Mouse (Mus musculus) hindbrain, postnatal 0 days (tissue): Measurements from ENCODE around the gene Ccdc83. TPM values are rescaled to one million over a fixed set of nuclear protein-coding genes. Genes with fewer than 3 reads are reported as not detected.
A peak's percentile ranks its signal among the peaks of the same experiment; 100 is the strongest.

Experiments used
- ATAC-seq: fragments of 200-750 bp; cut with Nextera tagmentation; 2 replicates; pipeline ENCODE4 v1.8.0; 2017; ENCODE audit warnings: mild to moderate bottlenecking, moderate TSS enrichment, moderate library complexity
- DNase-seq: peaks from one replicate; pipeline ENCODE4 v3.0.0-alpha.2; 2015; ENCODE audit warnings: low spot score
- H3K27ac ChIP-seq: fragments of 300-500 bp; sonication (generic); 2 replicates; pipeline ENCODE4 v1.5.1; 2014; ENCODE audit warnings: mild to moderate bottlenecking
- H3K27me3 ChIP-seq: fragments of 300-500 bp; sonication (generic); 2 replicates; pipeline ENCODE4 v1.6.1; 2014; ENCODE audit warnings: low read length, mixed read lengths; ENCODE audit not compliant: insufficient read depth
- H3K36me3 ChIP-seq: fragments of 300-500 bp; sonication (generic); 2 replicates; pipeline ENCODE4 v1.6.1; 2014; ENCODE audit warnings: low read length, mixed read lengths; ENCODE audit not compliant: insufficient read depth
- H3K4me1 ChIP-seq: fragments of 300-500 bp; sonication (generic); 2 replicates; pipeline ENCODE4 v1.6.1; 2014; ENCODE audit warnings: antibody characterized with exemption, low read length, mixed read lengths; ENCODE audit not compliant: insufficient read depth
- H3K4me2 ChIP-seq: fragments of 300-500 bp; sonication (generic); 2 replicates; pipeline ENCODE4 v1.6.1; 2014; ENCODE audit warnings: low read depth, mild to moderate bottlenecking, low read length, moderate library complexity, mixed read lengths
- H3K4me3 ChIP-seq: fragments of 300-500 bp; sonication (generic); 2 replicates; pipeline ENCODE4 v1.5.1; 2014; ENCODE audit warnings: low read length
- H3K9ac ChIP-seq: fragments of 300-500 bp; sonication (generic); replicated peaks from 2 replicates; pipeline ENCODE4 v1.6.1; 2014; ENCODE audit warnings: mild to moderate bottlenecking, low read length, moderate library complexity, mixed read lengths
- H3K9me3 ChIP-seq: fragments of 300-500 bp; sonication (generic); 2 replicates; pipeline ENCODE4 v1.6.1; 2016; ENCODE audit warnings: low read length, mixed read lengths
- CTCF ChIP-seq: IDR thresholded peaks from 2 replicates; pipeline ENCODE4 v1.5.1; 2016; ENCODE audit warnings: antibody characterized with exemption, control low read depth, low read depth
- WGBS: fragments of 180-500 bp; shearing (Covaris S2); extraction: QIAGEN DNeasy Blood & Tissue Kit; methylation state at CpG from one replicate; pipeline ENCODE4 v1.1.7; 2014; 5-methylcytosine and 5-hydroxymethylcytosine counted together
- polyA plus RNA-seq: library from polyadenylated mRNA; unstranded; fragments of >200 nt; fragmentation: Nextera tagmentation; extraction: Ambion mirVana; gene quantifications from 2 replicates; pipeline ENCODE4 v1.2.1, GENCODE M21; 2015
- total RNA-seq: library from RNA; depleted of rRNA; stranded (reverse); fragments of >200 nt; gene quantifications from 2 replicates; pipeline ENCODE4 v1.2.3, GENCODE M21; 2014; rRNA removed

The Ccdc83 gene
- total and polyA plus RNA-seq, 2 experiments from 2014 or later = not detected

DNA sequence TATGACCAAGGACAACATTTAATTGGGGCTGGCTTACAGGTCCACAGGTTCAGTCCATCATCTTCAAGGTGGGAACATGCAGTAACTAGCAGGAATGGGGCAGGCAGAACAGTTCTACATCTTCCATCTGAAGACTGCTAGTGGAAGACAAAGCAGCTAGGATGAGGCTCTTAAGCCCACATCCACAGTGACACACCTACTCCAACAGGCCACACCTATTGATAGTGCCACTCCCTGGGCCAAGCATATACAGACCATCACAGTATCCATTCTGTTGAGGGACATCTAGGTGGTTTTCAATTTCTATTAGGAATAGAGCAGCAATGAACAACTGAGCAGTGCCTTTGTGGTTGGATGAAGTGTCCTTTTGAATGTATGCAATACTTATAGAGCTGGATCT is 54.6 kb downstream of the Ccdc83 start:
- no peak overlapping the region for H3K9ac ChIP-seq
- no peaks in the 10 kb centered on the region for H3K9me3 ChIP-seq
- H3K4me3 ChIP-seq = no peak overlapping the region
- H3K36me3 ChIP-seq = peaks cover 17% of the 10 kb centered on the region
- no peaks in the 10 kb centered on the region for H3K27me3 ChIP-seq
- TF ChIP-seq CTCF = no peak
- no peak overlapping the region for H3K4me2 ChIP-seq
- no peak for DNase-seq
- no peak overlapping the region for H3K27ac ChIP-seq
- no peaks in the 10 kb centered on the region for H3K4me1 ChIP-seq
- peak; percentile 43; the same call in 1 of the 2 replicates for ATAC-seq

DNA sequence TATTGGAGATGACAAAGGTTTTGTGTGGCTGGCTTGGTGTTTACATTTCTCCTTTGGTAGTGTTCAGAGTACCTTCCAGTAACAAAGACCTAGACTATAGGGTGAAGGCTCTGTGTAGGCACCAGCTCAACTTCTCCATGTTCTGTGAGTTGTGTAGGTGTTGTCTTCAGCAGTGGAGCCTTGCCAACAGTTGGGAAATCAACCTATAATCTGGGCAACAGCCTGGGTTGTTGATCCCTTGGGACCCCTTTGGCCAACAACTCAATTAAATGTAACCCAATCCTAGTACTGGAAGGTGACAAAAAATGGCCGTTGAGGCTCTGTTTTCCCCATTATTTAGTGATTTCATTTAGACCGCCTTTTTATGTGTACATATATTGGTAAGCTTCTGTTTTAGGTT is 55.5 kb downstream of the Ccdc83 start:
- H3K36me3 ChIP-seq = peaks cover 17% of the 10 kb centered on the region
- DNase-seq (no peak), ATAC-seq (no peak)
- no peaks in the 10 kb centered on the region for H3K4me1 ChIP-seq
- H3K9me3 ChIP-seq = no peaks in the 10 kb centered on the region
- no peak overlapping the region for H3K9ac ChIP-seq
- no peak overlapping the region for H3K4me3 ChIP-seq
- no peak overlapping the region for H3K27ac ChIP-seq
- 89% methylated on average over 2 of the region's 2 CpGs for WGBS
- TF ChIP-seq CTCF = no peak
- H3K4me2 ChIP-seq = no peak overlapping the region
- H3K27me3 ChIP-seq = no peaks in the 10 kb centered on the region

DNA sequence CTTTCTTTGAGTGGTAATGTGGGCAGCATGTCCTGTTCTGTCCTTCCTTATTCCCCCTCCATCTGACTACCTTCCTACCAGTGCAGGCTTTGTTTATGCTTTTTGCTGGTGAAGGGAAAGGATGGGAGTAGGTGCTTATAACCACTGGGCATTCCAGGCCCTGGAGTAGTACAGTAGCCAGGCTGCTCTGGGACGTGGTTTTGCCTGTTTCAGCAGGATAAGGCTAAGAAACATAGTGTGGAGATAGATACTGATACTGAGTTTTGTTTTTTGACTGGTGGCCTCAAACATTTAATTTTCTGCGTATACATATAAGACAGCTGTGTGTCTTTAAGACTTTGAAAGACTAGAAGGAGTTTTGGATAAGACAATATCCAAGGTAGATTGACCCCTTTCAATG is 61.7 kb downstream of the Ccdc83 start:
- no peaks in the 10 kb centered on the region for H3K27me3 ChIP-seq
- no peak for DNase-seq
- H3K4me2 ChIP-seq = no peak overlapping the region
- peaks cover 18% of the 10 kb centered on the region for H3K36me3 ChIP-seq
- H3K4me1 ChIP-seq = no peaks in the 10 kb centered on the region
- TF ChIP-seq CTCF = no peak
- H3K9ac ChIP-seq = no peak overlapping the region
- H3K4me3 ChIP-seq = no peak overlapping the region
- WGBS = 96% methylated on average over 2 of the region's 2 CpGs
- H3K27ac ChIP-seq = no peak overlapping the region
- no peak for ATAC-seq
- no peaks in the 10 kb centered on the region for H3K9me3 ChIP-seq

DNA sequence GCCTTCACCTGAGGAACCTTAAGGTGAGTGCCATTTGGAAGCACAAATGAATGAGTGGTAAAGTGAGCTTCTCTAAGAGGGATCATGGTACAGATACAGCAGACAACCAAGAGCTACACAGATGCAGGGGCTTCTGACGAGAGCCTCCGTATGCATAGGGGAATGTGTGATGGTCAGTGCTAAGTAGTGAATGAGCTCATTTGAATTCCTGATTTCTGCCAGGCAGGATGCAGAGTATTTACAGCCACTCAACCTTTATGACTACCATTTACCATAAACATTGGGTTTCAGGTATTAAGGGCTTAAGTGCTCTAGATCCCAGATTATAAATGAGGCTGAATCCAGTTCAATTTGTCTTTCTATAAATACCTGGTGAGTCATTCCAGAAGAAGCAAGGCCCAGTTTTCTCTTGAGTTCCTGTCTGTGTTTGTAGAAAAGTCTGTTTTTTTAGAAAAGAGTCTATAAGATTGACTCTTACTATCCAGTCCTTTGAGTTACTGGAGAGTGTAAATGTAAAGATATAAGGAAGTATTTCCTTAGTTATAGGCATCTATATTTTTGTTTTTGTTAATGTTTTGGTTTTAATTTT is 63.6 kb downstream of the Ccdc83 start:
- no peak overlapping the region for H3K4me2 ChIP-seq
- DNase-seq (no peak), ATAC-seq (no peak)
- peaks cover 6% of the 10 kb centered on the region; the same call in 1 of the 2 replicates for H3K36me3 ChIP-seq
- no peak overlapping the region for H3K9ac ChIP-seq
- no peaks in the 10 kb centered on the region for H3K9me3 ChIP-seq
- WGBS = 78% methylated on average over 2 of the region's 2 CpGs
- no peaks in the 10 kb centered on the region for H3K4me1 ChIP-seq
- no peak for TF ChIP-seq CTCF
- no peak overlapping the region for H3K27ac ChIP-seq
- H3K4me3 ChIP-seq = no peak overlapping the region
- no peaks in the 10 kb centered on the region for H3K27me3 ChIP-seq

DNA sequence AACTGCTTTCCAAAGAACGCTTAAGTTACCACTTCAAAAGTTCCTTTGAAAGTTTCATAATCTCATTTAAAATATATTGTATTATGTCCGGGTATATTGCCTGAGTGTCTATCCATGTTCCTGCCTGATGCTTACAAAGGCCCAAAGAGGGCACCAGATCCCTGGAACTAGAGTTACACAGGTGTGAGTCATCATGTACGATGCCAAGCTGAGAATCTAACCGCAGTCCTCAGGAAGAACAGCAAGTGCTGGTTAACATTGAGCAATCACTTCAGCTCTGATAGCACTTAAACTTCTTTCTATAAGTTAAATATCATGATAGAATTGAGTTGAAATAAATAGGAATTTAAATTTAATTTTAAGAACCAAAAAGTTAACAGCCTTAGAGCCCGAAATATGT is 65.3 kb downstream of the Ccdc83 start:
- DNase-seq (no peak), ATAC-seq (no peak)
- Histone ChIP-seq H3K4me3 (no peak overlapping the region), H3K9me3 (no peaks in the 10 kb centered on the region), H3K4me2 (no peak overlapping the region), H3K27ac (no peak overlapping the region), H3K4me1 (no peaks in the 10 kb centered on the region), H3K9ac (no peak overlapping the region), H3K36me3 (peaks cover 11% of the 10 kb centered on the region; the same call in 1 of the 2 replicates), H3K27me3 (no peaks in the 10 kb centered on the region)
- WGBS = 96% methylated on average over 5 of the region's 5 CpGs
- TF ChIP-seq CTCF = 0 out of 2 replicates have a peak, but pooled peaks have one; percentile 1

DNA sequence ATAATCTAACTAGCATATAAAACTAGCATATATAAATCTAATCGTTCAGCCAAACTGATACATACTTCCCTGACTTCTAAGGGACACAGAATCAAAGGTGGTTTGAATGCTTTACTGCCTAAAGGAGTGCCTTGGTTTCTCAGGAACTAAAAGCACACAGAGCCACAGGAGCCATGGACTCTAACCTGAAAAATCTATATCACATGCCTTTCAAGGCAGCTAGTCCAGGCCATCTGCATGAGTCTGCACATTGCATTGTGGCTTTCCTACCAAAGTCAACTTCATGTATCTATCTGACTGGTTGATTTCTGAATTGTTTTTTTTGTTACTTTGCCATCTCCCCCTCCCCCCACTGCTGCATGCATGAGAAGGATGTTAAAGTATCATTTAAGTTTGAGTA is 84.9 kb downstream of the Ccdc83 start:
- DNase-seq (no peak), ATAC-seq (no peak)
- no peak overlapping the region for H3K4me2 ChIP-seq
- no peaks in the 10 kb centered on the region for H3K9me3 ChIP-seq
- no peaks in the 10 kb centered on the region for H3K4me1 ChIP-seq
- H3K9ac ChIP-seq = no peak overlapping the region
- peaks cover 8% of the 10 kb centered on the region; the same call in 1 of the 2 replicates for H3K36me3 ChIP-seq
- TF ChIP-seq CTCF = no peak
- 100% methylated on average over 1 of the region's 1 CpGs for WGBS
- no peaks in the 10 kb centered on the region for H3K27me3 ChIP-seq
- H3K27ac ChIP-seq = no peak overlapping the region
- no peak overlapping the region for H3K4me3 ChIP-seq

DNA sequence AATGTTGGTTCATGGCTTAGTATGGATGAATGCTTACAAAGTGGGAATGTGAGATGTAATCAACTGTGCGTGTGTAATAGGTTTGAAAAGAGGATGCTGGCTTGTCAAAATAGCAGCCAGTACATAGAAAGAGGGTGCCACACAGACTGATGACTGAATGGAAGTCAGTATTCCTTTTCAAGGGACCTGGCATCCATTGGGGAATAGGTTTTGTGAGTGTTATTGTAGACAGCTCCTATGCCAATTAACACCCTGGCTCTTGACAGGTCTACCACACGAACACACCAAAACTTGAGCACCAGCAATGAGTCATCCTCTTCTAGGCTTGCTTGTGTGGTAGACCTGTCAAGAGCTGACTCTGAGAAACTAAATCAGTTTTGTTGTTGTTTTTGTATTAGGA is 90.0 kb downstream of the Ccdc83 start:
- WGBS = 73% methylated on average over 2 of the region's 2 CpGs
- no peaks in the 10 kb centered on the region for H3K4me1 ChIP-seq
- no peak overlapping the region for H3K27ac ChIP-seq
- no peak overlapping the region for H3K9ac ChIP-seq
- no peak overlapping the region for H3K4me3 ChIP-seq
- no peak overlapping the region for H3K4me2 ChIP-seq
- TF ChIP-seq CTCF = no peak
- ATAC-seq (no peak), DNase-seq (no peak)
- H3K9me3 ChIP-seq = no peaks in the 10 kb centered on the region
- peaks cover 18% of the 10 kb centered on the region; the same call in 1 of the 2 replicates for H3K36me3 ChIP-seq
- H3K27me3 ChIP-seq = no peaks in the 10 kb centered on the region

Other genes with a start within 250 kb of the Ccdc83 start
- gene Picalm, start 135.6 kb downstream of the Ccdc83 start, total RNA-seq = 132 and 141 TPM in 2 replicates
- gene Picalm, start 135.6 kb downstream of the Ccdc83 start, polyA plus RNA-seq = 22.4 and 25.2 TPM in 2 replicates
- gene Sytl2, start 36.5 kb upstream of the Ccdc83 start, total RNA-seq = 7.3 and 20.1 TPM in 2 replicates
- gene Sytl2, start 36.5 kb upstream of the Ccdc83 start, polyA plus RNA-seq = 11.4 TPM in 2 replicates
- gene Ccdc89, start 160.8 kb upstream of the Ccdc83 start, total RNA-seq = 0.36 and 0.89 TPM in 2 replicates
- 0.89 and 1.2 TPM in 2 replicates for gene Ccdc89, start 160.8 kb upstream of the Ccdc83 start, polyA plus RNA-seq
- gene Crebzf, start 177.0 kb upstream of the Ccdc83 start, total RNA-seq = 73.6 and 97.2 TPM in 2 replicates
- 23.5 and 25.6 TPM in 2 replicates for gene Crebzf, start 177.0 kb upstream of the Ccdc83 start, polyA plus RNA-seq
- gene Tmem126a, start 191.5 kb upstream of the Ccdc83 start, total RNA-seq = 50.7 and 55.9 TPM in 2 replicates
- gene Tmem126a, start 191.5 kb upstream of the Ccdc83 start, polyA plus RNA-seq = 139 and 145 TPM in 2 replicates
- gene Tmem126b, start 210.2 kb upstream of the Ccdc83 start, total RNA-seq = 15.1 and 21.9 TPM in 2 replicates
- 24.5 and 26.9 TPM in 2 replicates for gene Tmem126b, start 210.2 kb upstream of the Ccdc83 start, polyA plus RNA-seq
- gene Dlg2, start 210.9 kb upstream of the Ccdc83 start, total RNA-seq = 113 and 131 TPM in 2 replicates
- 18.5 and 20.4 TPM in 2 replicates for gene Dlg2, start 210.9 kb upstream of the Ccdc83 start, polyA plus RNA-seq